Mouse (Mus musculus) liver, postnatal 0 days (tissue): ENCODE measurements around the gene Ppp2ca. TPM values are rescaled to one million over a fixed set of nuclear protein-coding genes. Genes with fewer than 3 reads are reported as not detected.

Experiments used
- ATAC-seq: fragments of 200-750 bp; cut with Nextera tagmentation; 2 replicates; pipeline ENCODE4 v1.8.0; 2017; ENCODE audit warnings: mild to moderate bottlenecking, moderate library complexity
- DNase-seq: peaks from one replicate; pipeline ENCODE4 v3.0.0-alpha.2; 2016
- H3K27ac ChIP-seq: fragments of 300-500 bp; sonication (generic); 2 replicates; pipeline ENCODE4 v1.5.1; 2014; ENCODE audit warnings: antibody characterized with exemption, moderate library complexity, mild to moderate bottlenecking, low read depth
- H3K27me3 ChIP-seq: fragments of 300-500 bp; sonication (generic); 2 replicates; pipeline ENCODE4 v1.6.1; 2014; ENCODE audit warnings: low read length, control low read depth, mixed read lengths; ENCODE audit not compliant: insufficient read depth
- H3K36me3 ChIP-seq: fragments of 300-500 bp; sonication (generic); replicated peaks from 2 replicates; pipeline ENCODE4 v1.6.1; 2014; ENCODE audit warnings: mild to moderate bottlenecking, control low read depth, low read length, moderate library complexity, mixed read lengths; ENCODE audit not compliant: insufficient read depth
- H3K4me1 ChIP-seq: fragments of 300-500 bp; sonication (generic); 2 replicates; pipeline ENCODE4 v1.6.1; 2014; ENCODE audit warnings: antibody characterized with exemption, mild to moderate bottlenecking, control low read depth; ENCODE audit not compliant: insufficient read depth
- H3K4me2 ChIP-seq: fragments of 300-500 bp; sonication (generic); 2 replicates; pipeline ENCODE4 v1.6.1; 2014; ENCODE audit warnings: low read depth, mild to moderate bottlenecking, low read length, moderate library complexity, mixed read lengths
- H3K4me3 ChIP-seq: fragments of 300-500 bp; sonication (generic); 2 replicates; pipeline ENCODE4 v1.5.1; 2014; ENCODE audit warnings: low read depth, low read length
- H3K9ac ChIP-seq: fragments of 300-500 bp; sonication (generic); replicated peaks from 2 replicates; pipeline ENCODE4 v1.6.1; 2014; ENCODE audit warnings: mild to moderate bottlenecking, moderate library complexity
- H3K9me3 ChIP-seq: fragments of 300-500 bp; sonication (generic); 2 replicates; pipeline ENCODE4 v1.6.1; 2016; ENCODE audit warnings: mild to moderate bottlenecking, control low read depth, low read length, mixed read lengths
- CTCF ChIP-seq: sonication (generic); IDR thresholded peaks from 2 replicates; pipeline ENCODE4 v1.5.1; 2016; ENCODE audit warnings: antibody characterized with exemption, low read depth
- EP300 ChIP-seq: IDR thresholded peaks from 2 replicates; pipeline ENCODE4 v1.6.1; 2016; ENCODE audit warnings: antibody characterized with exemption, low read depth, mild to moderate bottlenecking
- WGBS: fragments of 180-500 bp; shearing (Covaris S2); extraction: QIAGEN DNeasy Blood & Tissue Kit; methylation state at CpG from one replicate; pipeline ENCODE4 v1.1.7; 2014; ENCODE audit not compliant: insufficient replicate concordance; 5-methylcytosine and 5-hydroxymethylcytosine counted together
- polyA plus RNA-seq: library from polyadenylated mRNA; unstranded; fragments of >200 nt; fragmentation: Nextera tagmentation; extraction: Ambion mirVana; gene quantifications from 2 replicates; pipeline ENCODE4 v1.2.1, GENCODE M21; 2015

The Ppp2ca gene
- polyA plus RNA-seq, 1 experiment from 2014 or later, result 23.2 TPM

GRCm38 (mm10) chr11:52062406-52062805 lies 36.1 kb upstream of the Ppp2ca start:
- WGBS, result 80% methylated on average over 5 of the region's 5 CpGs
- H3K9ac ChIP-seq, result no peak overlapping the region
- ATAC-seq, result no peak
- no peaks in the 10 kb centered on the region for H3K36me3 ChIP-seq
- H3K27ac ChIP-seq, result no peak overlapping the region
- H3K4me3 ChIP-seq, result no peak overlapping the region
- H3K4me1 ChIP-seq, result peaks cover 4% of the 10 kb centered on the region; the same call in 1 of the 2 replicates
- TF ChIP-seq EP300, result no peak
- no peak for TF ChIP-seq CTCF
- no peaks in the 10 kb centered on the region for H3K9me3 ChIP-seq
- no peak overlapping the region for H3K4me2 ChIP-seq
- no peaks in the 10 kb centered on the region for H3K27me3 ChIP-seq
- DNase-seq, result no peak

- TF ChIP-seq EP300, result no peak
- TF ChIP-seq CTCF, result peak; percentile 71
- Histone ChIP-seq H3K4me2 (no peak overlapping the region), H3K4me3 (no peak overlapping the region), H3K4me1 (peaks cover 4% of the 10 kb centered on the region; the same call in 1 of the 2 replicates), H3K36me3 (no peaks in the 10 kb centered on the region), H3K9me3 (no peaks in the 10 kb centered on the region), H3K27ac (no peak overlapping the region), H3K9ac (no peak overlapping the region), H3K27me3 (no peaks in the 10 kb centered on the region)
- 31% methylated on average over 3 of the region's 3 CpGs for WGBS
- ATAC-seq, result peak; percentile 48; the same call in 1 of the 2 replicates
- peak; percentile 46 for DNase-seq
Measured at GRCm38 (mm10) chr11:52064398-52064797, 34.1 kb upstream of the Ppp2ca start.

- H3K36me3 ChIP-seq, result no peaks in the 10 kb centered on the region
- H3K9ac ChIP-seq, result no peak overlapping the region
Measured at GRCm38 (mm10) chr11:52065841-52066240, 32.6 kb upstream of the Ppp2ca start.

GRCm38 (mm10) chr11:52071768-52072167 lies 26.7 kb upstream of the Ppp2ca start:
- WGBS, result 23% methylated on average over 10 of the region's 10 CpGs
- H3K9me3 ChIP-seq, result no peaks in the 10 kb centered on the region
- no peak overlapping the region for H3K27ac ChIP-seq
- H3K4me2 ChIP-seq, result peak overlapping the region; percentile 26; the same call in 1 of the 2 replicates
- peaks cover 27% of the 10 kb centered on the region for H3K4me1 ChIP-seq
- ATAC-seq (peak; percentile 52), DNase-seq (peak; percentile 30)
- no peak for TF ChIP-seq CTCF
- TF ChIP-seq EP300, result 0 out of 2 replicates have a peak, but pooled peaks have one; percentile 17
- no peak overlapping the region for H3K4me3 ChIP-seq
- no peak overlapping the region for H3K9ac ChIP-seq
- no peaks in the 10 kb centered on the region for H3K27me3 ChIP-seq
- no peaks in the 10 kb centered on the region for H3K36me3 ChIP-seq

More at GRCm38 (mm10) chr11:52065841-52066240, 32.6 kb upstream of the Ppp2ca start:
- 7% methylated on average over 5 of the region's 5 CpGs for WGBS
- ATAC-seq (no peak), DNase-seq (no peak)
- Histone ChIP-seq H3K9me3 (no peaks in the 10 kb centered on the region), H3K27me3 (no peaks in the 10 kb centered on the region), H3K27ac (peak overlapping the region; percentile 53; the same call in 1 of the 2 replicates), H3K4me3 (peak overlapping the region; percentile 18; the same call in 1 of the 2 replicates), H3K4me2 (peak overlapping the region; percentile 55), H3K4me1 (peaks cover 4% of the 10 kb centered on the region; the same call in 1 of the 2 replicates)
- TF ChIP-seq EP300 (no peak), CTCF (no peak)

- peak; percentile 63 for ATAC-seq
- 66% methylated on average over 8 of the region's 8 CpGs for WGBS
- TF ChIP-seq EP300 (no peak), CTCF (no peak)
Measured at GRCm38 (mm10) chr11:52073528-52074170, 24.8 kb upstream of the Ppp2ca start.

GRCm38 (mm10) chr11:52074626-52075470 lies 23.6 kb upstream of the Ppp2ca start:
- no peak for DNase-seq
- no peak for ATAC-seq
- Histone ChIP-seq H3K4me2 (peak overlapping the region; percentile 44; the same call in 1 of the 2 replicates), H3K9me3 (no peaks in the 10 kb centered on the region), H3K36me3 (no peaks in the 10 kb centered on the region), H3K9ac (no peak overlapping the region), H3K4me1 (peaks cover 33% of the 10 kb centered on the region), H3K4me3 (no peak overlapping the region), H3K27ac (peak overlapping the region; percentile 55; the same call in 1 of the 2 replicates), H3K27me3 (no peaks in the 10 kb centered on the region)
- WGBS, result 39% methylated on average over 14 of the region's 14 CpGs
- no peak for TF ChIP-seq CTCF
- peak; percentile 50; the same call in 1 of the 2 replicates for TF ChIP-seq EP300

More at GRCm38 (mm10) chr11:52073528-52074170, 24.8 kb upstream of the Ppp2ca start:
- Histone ChIP-seq H3K27ac (no peak overlapping the region), H3K4me2 (no peak overlapping the region), H3K36me3 (no peaks in the 10 kb centered on the region), H3K9ac (no peak overlapping the region), H3K4me1 (peaks cover 33% of the 10 kb centered on the region), H3K4me3 (no peak overlapping the region), H3K27me3 (no peaks in the 10 kb centered on the region), H3K9me3 (no peaks in the 10 kb centered on the region)
- peak; percentile 28 for DNase-seq
